Mouse (Mus musculus): ENCODE results near the gene S100a13. TPM values are rescaled to one million over a fixed set of nuclear protein-coding genes. Genes with fewer than 3 reads are reported as not detected.
A peak's percentile ranks its signal among the peaks of the same experiment; 100 is the strongest.

The S100a13 gene
- polyA plus RNA-seq, 1 experiment from 2014 or later = 159 TPM

DNA sequence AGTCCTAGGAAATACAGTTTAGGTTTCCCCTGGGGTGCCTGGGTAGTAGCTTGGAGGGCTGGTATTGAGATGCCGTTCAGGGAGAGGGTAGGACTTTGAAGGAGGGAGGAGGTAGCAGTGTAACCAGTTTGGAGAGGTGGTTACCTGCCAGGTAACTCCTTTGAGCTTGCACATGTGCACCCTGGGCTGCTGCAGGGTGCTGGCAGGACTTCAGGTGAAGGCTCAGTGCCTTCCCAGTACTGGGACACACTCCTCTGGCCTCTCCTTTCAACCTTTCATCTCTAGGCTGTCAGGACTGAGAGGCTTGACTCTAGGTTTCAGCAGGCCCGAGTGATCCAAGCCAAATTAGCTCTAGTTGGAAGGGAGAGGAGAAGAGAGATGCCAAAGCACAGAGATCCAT is 11.8 kb downstream of the S100a13 start:
- Histone ChIP-seq H3K27me3 (replicated peaks; ENCODE audit: insufficient read depth, low read length) (no peaks in the 10 kb centered on the region), H3K4me2 (replicated peaks; ENCODE audit: low read depth, low read length) (no peak overlapping the region), H3K9ac (replicated peaks; ENCODE audit: low read depth) (no peak overlapping the region), H3K4me3 (ENCODE audit: low read depth, low read length) (no peak overlapping the region), H3K36me3 (ENCODE audit: insufficient read depth, low read length) (no peaks in the 10 kb centered on the region), H3K27ac (ENCODE audit: low read length) (peak overlapping the region; percentile 48), H3K4me1 (ENCODE audit: insufficient read depth, low read depth, low read length) (no peaks in the 10 kb centered on the region; the same call in 1 of the 2 replicates), H3K9me3 (ENCODE audit: low read length) (no peaks in the 10 kb centered on the region)
- no peak for DNase-seq (ENCODE audit: low spot score)
- TF ChIP-seq EP300 (IDR thresholded peaks at IDR 0.05) (no peak), CTCF (IDR thresholded peaks at IDR 0.05) (no peak)
- 53% methylated on average over 2 of the region's 2 CpGs for WGBS
- ATAC-seq = peak; percentile 8; the same call in 1 of the 2 replicates

DNA sequence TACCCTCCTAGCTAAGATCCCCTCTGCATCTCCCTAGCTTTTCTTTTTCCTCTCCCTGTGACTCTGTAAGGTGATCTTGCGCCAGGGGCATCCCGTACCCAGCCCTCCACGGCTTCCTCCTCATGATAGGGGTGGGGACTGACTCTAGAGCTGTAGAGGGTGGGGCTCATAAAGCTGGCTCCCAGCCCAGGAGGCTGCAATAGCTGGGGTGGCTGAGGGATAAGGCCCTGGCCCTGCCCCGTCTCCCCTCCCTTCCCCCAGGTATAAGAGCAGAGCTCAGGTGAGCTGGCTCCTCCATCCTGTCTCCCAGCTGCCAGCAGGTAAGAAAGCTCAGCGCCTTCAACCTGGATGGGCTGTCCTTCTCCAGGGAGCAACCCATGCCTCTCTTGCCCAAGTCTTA is 12.3 kb downstream of the S100a13 start, which contains the start of gene S100a14:
Gene S100a14, plus strand, starts transcription at position 277 of the 400 bp plus-strand sequence.
- no peaks in the 10 kb centered on the region for H3K36me3 ChIP-seq (ENCODE audit: insufficient read depth, low read length)
- no peaks in the 10 kb centered on the region for H3K9me3 ChIP-seq (ENCODE audit: low read length)
- no peak within 1 kb of the TSS for H3K4me3 ChIP-seq (ENCODE audit: low read depth, low read length)
- no peak within 1 kb of the TSS for H3K9ac ChIP-seq (replicated peaks; ENCODE audit: low read depth)
- peak within 1 kb of the TSS; percentile 15 for H3K4me2 ChIP-seq (replicated peaks; ENCODE audit: low read depth, low read length)
- peak; percentile 94 for ATAC-seq
- no peaks in the 10 kb centered on the region for H3K27me3 ChIP-seq (replicated peaks; ENCODE audit: insufficient read depth, low read length)
- TF ChIP-seq EP300 (IDR thresholded peaks at IDR 0.05) (no peak), CTCF (IDR thresholded peaks at IDR 0.05) (no peak)
- 23% methylated on average over 5 of the region's 5 CpGs for WGBS
- H3K27ac ChIP-seq (ENCODE audit: low read length) = peak within 1 kb of the TSS; percentile 54
- DNase-seq (ENCODE audit: low spot score) = peak; percentile 89
- H3K4me1 ChIP-seq (ENCODE audit: insufficient read depth, low read depth, low read length) = no peaks in the 10 kb centered on the region; the same call in 1 of the 2 replicates

DNA sequence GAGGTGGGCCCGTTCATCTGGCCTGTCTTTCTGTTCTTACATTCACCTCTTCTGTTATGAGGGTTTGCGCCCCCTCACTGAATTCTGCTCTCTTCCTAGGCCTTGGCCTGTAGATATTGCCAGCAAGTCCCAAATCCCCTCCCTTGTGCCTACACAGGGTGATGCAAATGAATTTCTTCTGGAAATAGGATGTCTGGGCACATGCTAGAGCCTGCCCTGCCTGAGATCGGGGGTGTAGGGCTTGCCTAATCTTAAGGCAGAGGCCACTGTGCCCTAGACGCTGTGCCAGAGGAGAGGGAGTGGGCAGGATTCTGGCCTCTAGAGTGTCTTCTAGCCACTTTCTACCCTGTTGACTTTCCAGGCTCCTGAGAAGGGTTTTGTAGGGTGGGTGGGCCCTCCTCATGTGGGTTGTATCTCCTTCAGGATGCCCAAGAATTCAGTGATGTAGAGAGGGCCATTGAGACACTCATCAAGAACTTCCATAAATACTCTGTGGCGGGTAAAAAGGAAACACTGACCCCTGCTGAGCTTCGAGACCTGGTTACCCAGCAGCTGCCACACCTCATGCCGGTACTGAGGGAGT is 13.1 kb downstream of the S100a13 start:
- WGBS = 62% methylated on average over 7 of the region's 7 CpGs
- TF ChIP-seq CTCF (IDR thresholded peaks at IDR 0.05) (no peak), EP300 (IDR thresholded peaks at IDR 0.05) (peak; percentile 52; the same call in 1 of the 2 replicates)
- peak; percentile 42 for ATAC-seq
- Histone ChIP-seq H3K36me3 (ENCODE audit: insufficient read depth, low read length) (no peaks in the 10 kb centered on the region), H3K4me1 (ENCODE audit: insufficient read depth, low read depth, low read length) (no peaks in the 10 kb centered on the region; the same call in 1 of the 2 replicates), H3K4me3 (ENCODE audit: low read depth, low read length) (no peak overlapping the region), H3K27ac (ENCODE audit: low read length) (peak overlapping the region; percentile 54; the same call in 1 of the 2 replicates), H3K9ac (replicated peaks; ENCODE audit: low read depth) (no peak overlapping the region), H3K4me2 (replicated peaks; ENCODE audit: low read depth, low read length) (peak overlapping the region; percentile 15), H3K27me3 (replicated peaks; ENCODE audit: insufficient read depth, low read length) (no peaks in the 10 kb centered on the region), H3K9me3 (ENCODE audit: low read length) (no peaks in the 10 kb centered on the region)
- no peak for DNase-seq (ENCODE audit: low spot score)

DNA sequence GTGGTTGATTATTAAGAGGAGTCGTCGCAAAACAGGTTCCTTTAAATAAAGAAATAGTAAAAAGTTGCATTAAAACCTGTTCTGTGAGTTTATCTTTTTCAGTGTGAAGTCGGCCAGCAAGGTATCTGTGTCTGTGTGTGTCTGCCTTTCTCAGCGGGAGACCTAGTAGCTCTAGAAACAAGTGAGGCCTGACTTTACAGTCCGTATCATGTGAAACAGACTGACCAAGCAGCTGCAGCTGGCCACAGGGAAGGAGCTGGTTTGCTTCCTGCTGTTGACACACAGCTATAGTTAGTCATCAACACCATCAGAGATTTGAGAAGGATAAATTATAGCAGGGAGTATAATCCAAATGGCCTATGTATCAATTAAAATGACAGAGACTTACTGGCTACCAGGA is 17.5 kb downstream of the S100a13 start:
- DNase-seq (ENCODE audit: low spot score) (no peak), ATAC-seq (no peak)
- Histone ChIP-seq H3K9me3 (ENCODE audit: low read length) (no peaks in the 10 kb centered on the region), H3K4me1 (ENCODE audit: insufficient read depth, low read depth, low read length) (no peaks in the 10 kb centered on the region), H3K27me3 (replicated peaks; ENCODE audit: insufficient read depth, low read length) (no peaks in the 10 kb centered on the region), H3K36me3 (ENCODE audit: insufficient read depth, low read length) (no peaks in the 10 kb centered on the region), H3K27ac (ENCODE audit: low read length) (no peak overlapping the region), H3K9ac (replicated peaks; ENCODE audit: low read depth) (no peak overlapping the region), H3K4me2 (replicated peaks; ENCODE audit: low read depth, low read length) (no peak overlapping the region), H3K4me3 (ENCODE audit: low read depth, low read length) (no peak overlapping the region)
- 51% methylated on average over 5 of the region's 5 CpGs for WGBS
- no peak for TF ChIP-seq CTCF (IDR thresholded peaks at IDR 0.05)
- TF ChIP-seq EP300 (IDR thresholded peaks at IDR 0.05) = no peak

DNA sequence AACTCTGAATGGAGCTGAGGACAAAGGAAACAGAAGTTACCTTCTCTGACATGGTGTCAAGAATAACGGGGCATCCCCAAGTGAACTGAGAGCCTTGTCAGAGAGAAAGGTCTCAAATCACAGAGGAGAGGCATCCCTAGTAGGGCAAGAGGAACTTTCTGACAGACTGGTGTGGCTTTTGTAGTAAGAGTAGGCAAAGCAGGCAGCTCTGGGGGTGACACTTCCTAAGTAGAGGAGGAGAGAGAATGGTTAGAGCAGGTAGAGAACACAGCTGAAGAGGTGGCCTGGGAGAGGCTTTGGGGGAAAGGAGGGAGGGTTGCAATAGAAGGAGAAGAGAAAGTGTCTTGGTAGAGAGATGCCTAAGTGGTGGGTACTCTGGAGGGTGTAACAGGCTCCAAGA is 21.2 kb downstream of the S100a13 start:
- no peak for ATAC-seq
- Histone ChIP-seq H3K27me3 (replicated peaks; ENCODE audit: insufficient read depth, low read length) (no peaks in the 10 kb centered on the region), H3K9ac (replicated peaks; ENCODE audit: low read depth) (no peak overlapping the region), H3K4me1 (ENCODE audit: insufficient read depth, low read depth, low read length) (no peaks in the 10 kb centered on the region; the same call in 1 of the 2 replicates), H3K4me3 (ENCODE audit: low read depth, low read length) (no peak overlapping the region), H3K36me3 (ENCODE audit: insufficient read depth, low read length) (no peaks in the 10 kb centered on the region), H3K27ac (ENCODE audit: low read length) (no peak overlapping the region), H3K9me3 (ENCODE audit: low read length) (no peaks in the 10 kb centered on the region), H3K4me2 (replicated peaks; ENCODE audit: low read depth, low read length) (no peak overlapping the region)
- DNase-seq (ENCODE audit: low spot score) = no peak
- TF ChIP-seq CTCF (IDR thresholded peaks at IDR 0.05) = no peak
- TF ChIP-seq EP300 (IDR thresholded peaks at IDR 0.05) = no peak
- 67% methylated on average over 1 of the region's 1 CpGs for WGBS

DNA sequence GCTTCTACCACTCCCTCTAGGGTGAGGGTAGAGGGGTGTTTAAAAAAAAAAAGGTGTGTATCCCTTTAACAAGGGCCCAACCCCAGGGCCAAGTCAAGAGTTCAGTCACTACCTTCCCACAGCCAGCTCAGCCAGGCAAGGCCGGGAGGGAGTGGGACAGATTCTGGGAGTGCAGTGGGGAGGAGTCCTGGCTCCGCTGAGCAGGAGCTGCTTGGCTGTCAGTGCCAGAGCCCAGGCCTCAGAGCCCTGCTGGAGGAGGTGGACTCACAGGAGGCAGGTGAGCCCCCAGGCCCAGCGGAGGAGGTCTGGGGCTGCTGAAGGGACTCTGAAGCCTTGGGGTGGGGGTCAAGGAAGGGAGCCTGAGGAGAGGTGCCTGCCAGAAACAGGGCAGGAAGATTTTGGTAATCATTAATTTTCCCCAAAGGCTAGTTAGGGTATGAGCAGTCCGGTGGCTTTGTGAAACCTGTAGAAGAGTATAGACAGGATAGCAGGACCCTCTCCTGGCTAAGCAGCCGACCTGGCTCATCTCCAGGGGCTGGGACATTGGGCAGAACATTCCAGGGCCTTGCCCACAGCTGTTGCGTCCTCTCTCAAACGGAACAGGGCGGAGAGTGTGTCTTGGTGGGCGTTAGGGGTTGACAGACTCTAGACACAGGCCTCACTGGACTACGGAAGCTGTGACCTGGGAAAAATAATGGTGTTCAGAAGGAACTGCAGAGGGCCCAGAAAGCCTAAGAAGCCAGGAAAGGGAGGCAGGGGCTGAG is 23.1 kb downstream of the S100a13 start, which contains the start of gene S100a16:
Gene S100a16, plus strand, starts transcription at position 114 of the 764 bp plus-strand sequence.
- WGBS = 21% methylated on average over 10 of the region's 10 CpGs
- no peaks in the 10 kb centered on the region for H3K9me3 ChIP-seq (ENCODE audit: low read length)
- peak; percentile 92 for DNase-seq (ENCODE audit: low spot score)
- H3K4me3 ChIP-seq (ENCODE audit: low read depth, low read length) = peak within 1 kb of the TSS; percentile 34
- no peaks in the 10 kb centered on the region; the same call in 1 of the 2 replicates for H3K4me1 ChIP-seq (ENCODE audit: insufficient read depth, low read depth, low read length)
- peak; percentile 87 for ATAC-seq
- H3K36me3 ChIP-seq (ENCODE audit: insufficient read depth, low read length) = no peaks in the 10 kb centered on the region
- H3K27me3 ChIP-seq (replicated peaks; ENCODE audit: insufficient read depth, low read length) = no peaks in the 10 kb centered on the region
- peak within 1 kb of the TSS; percentile 46 for H3K9ac ChIP-seq (replicated peaks; ENCODE audit: low read depth)
- H3K4me2 ChIP-seq (replicated peaks; ENCODE audit: low read depth, low read length) = peak within 1 kb of the TSS; percentile 48
- H3K27ac ChIP-seq (ENCODE audit: low read length) = peak within 1 kb of the TSS; percentile 87
- no peak for TF ChIP-seq CTCF (IDR thresholded peaks at IDR 0.05)
- no peak for TF ChIP-seq EP300 (IDR thresholded peaks at IDR 0.05)

Measured in lung, postnatal 0 days (tissue).